Mouse (Mus musculus): ENCODE measurements around the gene Uox. TPM values are rescaled to one million over a fixed set of nuclear protein-coding genes. Genes with fewer than 3 reads are reported as not detected.

Gene Uox
- polyA plus RNA-seq, 1 experiment from 2014 or later = 121 TPM

DNA sequence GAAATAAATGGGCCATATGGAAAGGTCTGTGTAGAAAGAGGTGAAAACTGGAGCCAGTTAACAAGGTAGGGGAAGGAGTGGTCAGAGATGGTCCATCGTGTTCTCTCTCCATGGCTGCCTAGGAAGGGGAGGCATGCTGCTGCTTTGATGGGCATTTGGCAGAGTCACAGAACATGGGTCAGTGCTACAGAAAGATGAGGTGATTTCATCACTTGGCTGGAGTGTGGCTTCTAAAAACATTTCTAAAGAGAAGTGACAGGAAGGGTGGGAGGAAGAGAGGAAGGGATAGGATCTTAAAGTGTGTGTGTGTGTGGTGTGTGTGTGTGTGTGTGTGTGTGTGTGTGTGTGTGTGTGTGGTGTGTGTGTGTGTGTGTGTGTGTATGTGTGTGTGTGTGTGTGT is 1.1 kb downstream of the Uox start:
- 62% methylated on average over 1 of the region's 1 CpGs for WGBS (ENCODE audit: insufficient replicate concordance)
- H3K9ac ChIP-seq (ENCODE audit: low read depth, low read length) = no peak overlapping the region
- no peak for ATAC-seq (ENCODE audit: low read depth)
- H3K9me3 ChIP-seq (replicated peaks; ENCODE audit: control insufficient read depth, low read length) = no peaks in the 10 kb centered on the region
- H3K4me2 ChIP-seq (ENCODE audit: low read depth, low read length) = no peak overlapping the region
- H3K4me3 ChIP-seq (ENCODE audit: low read depth, low read length) = no peak overlapping the region
- H3K27me3 ChIP-seq (ENCODE audit: control insufficient read depth, insufficient read depth, low read depth, low read length) = no peaks in the 10 kb centered on the region
- H3K36me3 ChIP-seq (ENCODE audit: control insufficient read depth, insufficient read depth) = no peaks in the 10 kb centered on the region
- H3K27ac ChIP-seq (ENCODE audit: low read length) = 0 out of 2 replicates have a peak overlapping the region, but pooled peaks have one; percentile 20
- peaks cover 2% of the 10 kb centered on the region for H3K4me1 ChIP-seq (ENCODE audit: control insufficient read depth, low read depth, low read length)

DNA sequence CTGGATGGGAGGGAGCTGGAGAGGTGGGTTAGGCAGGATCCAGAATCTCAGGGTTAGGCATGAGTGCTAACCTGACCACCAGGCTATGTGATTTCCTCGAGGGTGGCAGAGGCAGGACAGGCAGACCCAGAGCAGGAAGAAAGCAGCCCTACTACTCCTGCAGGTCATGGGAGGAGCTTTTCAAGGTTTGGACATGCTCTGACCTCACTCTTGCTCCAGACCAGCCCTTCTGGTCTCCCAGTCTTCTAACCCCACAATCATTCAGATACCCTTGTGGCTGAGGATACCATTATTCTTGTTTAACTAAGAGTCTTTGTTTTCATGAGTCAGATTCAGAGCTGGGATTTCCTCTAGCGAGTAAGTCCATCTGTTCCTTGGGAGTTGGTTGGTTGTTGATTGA is 7.4 kb downstream of the Uox start:
- no peak for ATAC-seq (ENCODE audit: low read depth)
- H3K9ac ChIP-seq (ENCODE audit: low read depth, low read length) = no peak overlapping the region
- H3K4me3 ChIP-seq (ENCODE audit: low read depth, low read length) = no peak overlapping the region
- no peaks in the 10 kb centered on the region for H3K9me3 ChIP-seq (replicated peaks; ENCODE audit: control insufficient read depth, low read length)
- no peak overlapping the region for H3K27ac ChIP-seq (ENCODE audit: low read length)
- H3K36me3 ChIP-seq (ENCODE audit: control insufficient read depth, insufficient read depth) = no peaks in the 10 kb centered on the region
- no peaks in the 10 kb centered on the region for H3K27me3 ChIP-seq (ENCODE audit: control insufficient read depth, insufficient read depth, low read depth, low read length)
- H3K4me1 ChIP-seq (ENCODE audit: control insufficient read depth, low read depth, low read length) = no peaks in the 10 kb centered on the region
- no peak overlapping the region for H3K4me2 ChIP-seq (ENCODE audit: low read depth, low read length)
- WGBS (ENCODE audit: insufficient replicate concordance) = 38% methylated on average over 2 of the region's 2 CpGs

DNA sequence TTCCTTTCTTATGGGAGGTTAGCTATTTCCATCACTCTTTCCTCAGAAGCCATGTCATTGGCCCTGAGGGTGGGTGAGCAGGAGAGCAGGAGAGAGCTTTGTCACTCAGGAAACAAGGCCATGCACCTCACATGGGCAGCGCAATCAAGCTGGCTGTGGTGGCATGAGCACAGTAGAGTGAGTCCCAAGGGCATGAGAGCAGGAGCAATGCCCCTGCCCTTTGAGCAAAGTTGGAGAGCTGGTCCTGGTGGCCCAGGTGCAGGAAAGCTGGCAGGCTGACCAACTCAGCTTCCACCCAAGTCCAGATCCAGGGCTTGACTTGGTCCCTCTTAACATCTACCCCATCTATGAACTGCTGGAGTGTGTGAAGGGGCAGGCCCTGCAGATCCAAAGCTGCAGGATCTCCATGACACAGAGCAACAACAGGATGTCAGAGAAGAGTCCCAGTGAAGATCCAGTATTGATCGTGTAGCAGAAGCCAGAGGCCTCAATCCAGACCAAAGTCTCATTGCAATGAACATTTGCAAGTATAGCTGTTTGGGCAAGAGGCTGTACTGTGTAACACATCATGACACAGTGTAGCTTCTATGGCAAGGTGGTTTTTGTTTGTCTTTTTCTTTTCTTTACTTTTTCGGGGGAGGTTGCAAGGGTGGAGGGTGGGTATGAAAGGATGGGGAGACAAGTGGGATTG is 10.0 kb downstream of the Uox start:
- no peak overlapping the region for H3K27ac ChIP-seq (ENCODE audit: low read length)
- no peak overlapping the region for H3K4me3 ChIP-seq (ENCODE audit: low read depth, low read length)
- H3K36me3 ChIP-seq (ENCODE audit: control insufficient read depth, insufficient read depth) = no peaks in the 10 kb centered on the region
- no peaks in the 10 kb centered on the region for H3K27me3 ChIP-seq (ENCODE audit: control insufficient read depth, insufficient read depth, low read depth, low read length)
- H3K9me3 ChIP-seq (replicated peaks; ENCODE audit: control insufficient read depth, low read length) = no peaks in the 10 kb centered on the region
- no peak overlapping the region for H3K4me2 ChIP-seq (ENCODE audit: low read depth, low read length)
- no peaks in the 10 kb centered on the region for H3K4me1 ChIP-seq (ENCODE audit: control insufficient read depth, low read depth, low read length)
- 55% methylated on average over 3 of the region's 3 CpGs for WGBS (ENCODE audit: insufficient replicate concordance)
- ATAC-seq (ENCODE audit: low read depth) = peak; percentile 61; the same call in 1 of the 2 replicates
- no peak overlapping the region for H3K9ac ChIP-seq (ENCODE audit: low read depth, low read length)

DNA sequence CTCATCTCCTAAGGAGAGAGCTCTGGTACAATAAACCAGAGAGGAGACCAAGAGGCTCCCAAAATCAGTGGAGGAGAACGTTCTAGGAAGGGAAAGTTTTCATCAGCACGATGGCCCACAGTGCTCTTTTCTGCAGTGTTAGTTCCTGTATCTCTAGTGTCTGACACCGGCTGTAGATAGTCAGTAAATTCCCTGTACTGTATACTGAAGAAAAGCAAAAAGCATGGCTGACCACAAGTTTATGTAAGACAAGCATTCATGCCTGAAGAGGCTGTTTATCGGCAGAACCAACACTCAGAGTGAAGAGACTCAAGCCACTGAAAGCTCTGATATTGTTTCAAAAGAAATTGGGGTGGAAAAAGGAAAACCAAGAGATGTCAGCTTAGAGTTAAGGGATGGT is 13.3 kb downstream of the Uox start:
- Histone ChIP-seq H3K9me3 (replicated peaks; ENCODE audit: control insufficient read depth, low read length) (no peaks in the 10 kb centered on the region), H3K27ac (ENCODE audit: low read length) (no peak overlapping the region), H3K4me3 (ENCODE audit: low read depth, low read length) (no peak overlapping the region), H3K36me3 (ENCODE audit: control insufficient read depth, insufficient read depth) (no peaks in the 10 kb centered on the region), H3K27me3 (ENCODE audit: control insufficient read depth, insufficient read depth, low read depth, low read length) (no peaks in the 10 kb centered on the region), H3K9ac (ENCODE audit: low read depth, low read length) (no peak overlapping the region), H3K4me1 (ENCODE audit: control insufficient read depth, low read depth, low read length) (no peaks in the 10 kb centered on the region), H3K4me2 (ENCODE audit: low read depth, low read length) (no peak overlapping the region)
- no peak for ATAC-seq (ENCODE audit: low read depth)
- WGBS (ENCODE audit: insufficient replicate concordance) = 43% methylated on average over 4 of the region's 4 CpGs

DNA sequence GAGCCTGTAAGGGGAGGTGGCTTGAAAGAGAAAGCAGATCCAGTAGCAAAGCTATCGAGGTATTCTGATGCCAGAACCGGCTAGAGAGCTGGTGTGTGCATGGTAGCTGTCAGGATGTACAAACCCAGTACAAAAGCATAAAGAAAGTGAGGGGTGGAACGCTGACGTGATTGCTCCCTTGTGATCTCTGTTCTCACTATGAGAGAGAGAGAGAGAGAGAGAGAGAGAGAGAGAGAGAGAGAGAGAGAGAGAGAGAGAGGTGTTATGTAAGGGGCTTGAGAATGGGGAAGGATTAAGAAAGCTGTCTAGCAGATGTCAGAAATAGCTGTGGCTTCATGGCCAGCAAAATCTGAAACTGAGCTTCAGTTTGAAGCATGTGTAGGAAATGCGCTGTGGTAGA is 13.7 kb downstream of the Uox start:
- 42% methylated on average over 5 of the region's 5 CpGs for WGBS (ENCODE audit: insufficient replicate concordance)
- Histone ChIP-seq H3K4me3 (ENCODE audit: low read depth, low read length) (no peak overlapping the region), H3K27ac (ENCODE audit: low read length) (no peak overlapping the region), H3K36me3 (ENCODE audit: control insufficient read depth, insufficient read depth) (no peaks in the 10 kb centered on the region), H3K4me1 (ENCODE audit: control insufficient read depth, low read depth, low read length) (no peaks in the 10 kb centered on the region), H3K4me2 (ENCODE audit: low read depth, low read length) (no peak overlapping the region), H3K27me3 (ENCODE audit: control insufficient read depth, insufficient read depth, low read depth, low read length) (no peaks in the 10 kb centered on the region), H3K9ac (ENCODE audit: low read depth, low read length) (no peak overlapping the region), H3K9me3 (replicated peaks; ENCODE audit: control insufficient read depth, low read length) (no peaks in the 10 kb centered on the region)
- no peak for ATAC-seq (ENCODE audit: low read depth)

DNA sequence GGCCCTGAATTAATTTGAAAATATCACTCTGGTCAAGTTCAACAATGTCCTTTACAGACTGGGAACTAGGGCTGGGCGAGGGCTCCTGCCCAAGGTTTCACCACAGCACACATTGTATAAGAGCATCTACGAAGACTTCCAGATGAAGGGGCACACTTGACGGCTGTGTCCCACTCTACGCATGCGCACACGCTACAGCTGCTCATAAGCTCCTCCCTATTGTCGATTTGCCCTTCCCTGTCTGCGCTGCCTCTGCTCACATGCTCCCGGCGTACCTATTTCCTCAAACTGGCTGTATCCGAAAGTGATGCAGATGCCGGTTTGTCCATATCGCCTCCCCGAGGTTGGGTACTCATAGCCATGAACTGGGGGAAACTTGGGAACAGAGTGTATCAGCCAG is 16.4 kb downstream of the Uox start:
- no peak overlapping the region for H3K27ac ChIP-seq (ENCODE audit: low read length)
- ATAC-seq (ENCODE audit: low read depth) = no peak
- no peaks in the 10 kb centered on the region for H3K4me1 ChIP-seq (ENCODE audit: control insufficient read depth, low read depth, low read length)
- WGBS (ENCODE audit: insufficient replicate concordance) = 79% methylated on average over 14 of the region's 14 CpGs
- no peak overlapping the region for H3K4me3 ChIP-seq (ENCODE audit: low read depth, low read length)
- no peaks in the 10 kb centered on the region for H3K9me3 ChIP-seq (replicated peaks; ENCODE audit: control insufficient read depth, low read length)
- no peak overlapping the region for H3K4me2 ChIP-seq (ENCODE audit: low read depth, low read length)
- no peaks in the 10 kb centered on the region for H3K36me3 ChIP-seq (ENCODE audit: control insufficient read depth, insufficient read depth)
- no peak overlapping the region for H3K9ac ChIP-seq (ENCODE audit: low read depth, low read length)
- no peaks in the 10 kb centered on the region for H3K27me3 ChIP-seq (ENCODE audit: control insufficient read depth, insufficient read depth, low read depth, low read length)

DNA sequence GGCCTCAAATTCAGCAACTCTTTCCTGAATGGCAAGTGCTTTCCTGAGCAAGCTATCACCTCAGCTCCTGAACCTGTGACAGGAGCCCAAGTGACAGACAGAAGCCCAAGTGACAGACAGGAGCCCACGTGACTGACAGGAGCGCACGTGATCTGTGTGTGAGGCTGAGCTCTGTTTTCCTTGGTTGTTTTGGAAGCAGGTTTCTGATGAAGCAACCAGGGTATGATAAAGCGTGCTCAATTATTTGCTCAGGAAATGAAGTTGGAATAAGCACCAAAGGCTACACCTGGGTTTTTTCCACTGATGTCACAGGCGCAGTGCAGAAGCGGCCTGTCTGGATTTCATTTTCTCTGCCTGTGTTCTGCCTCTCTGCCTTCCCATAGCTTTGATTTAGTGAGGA is 19.3 kb downstream of the Uox start:
- Histone ChIP-seq H3K27ac (ENCODE audit: low read length) (peak overlapping the region; percentile 65), H3K9ac (ENCODE audit: low read depth, low read length) (no peak overlapping the region), H3K4me3 (ENCODE audit: low read depth, low read length) (no peak overlapping the region), H3K36me3 (ENCODE audit: control insufficient read depth, insufficient read depth) (no peaks in the 10 kb centered on the region), H3K4me1 (ENCODE audit: control insufficient read depth, low read depth, low read length) (no peaks in the 10 kb centered on the region), H3K9me3 (replicated peaks; ENCODE audit: control insufficient read depth, low read length) (no peaks in the 10 kb centered on the region), H3K4me2 (ENCODE audit: low read depth, low read length) (no peak overlapping the region), H3K27me3 (ENCODE audit: control insufficient read depth, insufficient read depth, low read depth, low read length) (no peaks in the 10 kb centered on the region)
- peak; percentile 47 for ATAC-seq (ENCODE audit: low read depth)
- 67% methylated on average over 6 of the region's 6 CpGs for WGBS (ENCODE audit: insufficient replicate concordance)

DNA sequence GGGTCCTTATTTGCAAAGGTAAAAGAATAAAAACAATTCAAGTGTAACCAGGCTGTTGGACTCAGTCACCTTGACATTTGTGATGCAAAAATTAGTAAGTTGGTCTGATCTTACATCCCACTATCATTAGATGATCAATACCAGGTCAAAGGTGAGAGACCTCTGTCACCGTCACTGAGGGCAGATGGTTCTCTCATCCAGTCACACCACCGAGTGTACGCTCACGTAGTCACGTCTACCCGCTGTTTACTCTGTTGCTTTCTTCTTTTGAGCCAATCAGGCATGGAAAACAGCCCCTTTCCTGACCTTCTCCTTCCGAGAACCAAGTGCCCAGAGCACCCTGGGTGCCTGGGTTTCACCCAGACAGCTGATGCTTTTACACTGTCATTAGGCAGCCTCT is 20.9 kb downstream of the Uox start:
- WGBS (ENCODE audit: insufficient replicate concordance) = 54% methylated on average over 7 of the region's 7 CpGs
- Histone ChIP-seq H3K36me3 (ENCODE audit: control insufficient read depth, insufficient read depth) (no peaks in the 10 kb centered on the region), H3K4me3 (ENCODE audit: low read depth, low read length) (no peak overlapping the region), H3K4me2 (ENCODE audit: low read depth, low read length) (no peak overlapping the region), H3K4me1 (ENCODE audit: control insufficient read depth, low read depth, low read length) (no peaks in the 10 kb centered on the region), H3K27ac (ENCODE audit: low read length) (peak overlapping the region; percentile 65), H3K9ac (ENCODE audit: low read depth, low read length) (no peak overlapping the region), H3K27me3 (ENCODE audit: control insufficient read depth, insufficient read depth, low read depth, low read length) (no peaks in the 10 kb centered on the region), H3K9me3 (replicated peaks; ENCODE audit: control insufficient read depth, low read length) (no peaks in the 10 kb centered on the region)
- ATAC-seq (ENCODE audit: low read depth) = peak; percentile 86

DNA sequence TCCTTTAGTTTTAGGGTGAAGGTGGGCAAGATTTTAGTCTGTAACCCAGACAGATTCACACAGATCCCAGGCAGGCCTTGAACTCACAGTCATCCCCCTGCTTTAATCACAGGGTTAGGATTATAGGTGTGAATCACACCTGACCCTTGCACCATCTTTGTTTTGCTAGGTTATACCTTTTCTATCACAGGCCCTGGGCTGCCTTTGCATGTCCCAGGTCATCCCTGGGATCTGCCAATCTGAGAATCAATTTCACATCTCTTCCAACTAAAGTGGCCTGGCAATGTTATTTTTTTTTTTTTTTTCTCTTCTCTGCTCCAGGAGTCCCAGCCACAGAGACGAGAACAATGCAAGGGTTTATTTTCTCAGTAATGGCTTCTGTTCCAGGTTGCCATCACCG is 21.4 kb downstream of the Uox start:
- H3K27me3 ChIP-seq (ENCODE audit: control insufficient read depth, insufficient read depth, low read depth, low read length) = no peaks in the 10 kb centered on the region
- WGBS (ENCODE audit: insufficient replicate concordance) = 58% methylated on average over 2 of the region's 2 CpGs
- no peaks in the 10 kb centered on the region for H3K9me3 ChIP-seq (replicated peaks; ENCODE audit: control insufficient read depth, low read length)
- ATAC-seq (ENCODE audit: low read depth) = peak; percentile 3; the same call in 1 of the 2 replicates
- no peaks in the 10 kb centered on the region for H3K4me1 ChIP-seq (ENCODE audit: control insufficient read depth, low read depth, low read length)
- peak overlapping the region; percentile 65 for H3K27ac ChIP-seq (ENCODE audit: low read length)
- H3K9ac ChIP-seq (ENCODE audit: low read depth, low read length) = no peak overlapping the region
- no peak overlapping the region for H3K4me2 ChIP-seq (ENCODE audit: low read depth, low read length)
- no peaks in the 10 kb centered on the region for H3K36me3 ChIP-seq (ENCODE audit: control insufficient read depth, insufficient read depth)
- H3K4me3 ChIP-seq (ENCODE audit: low read depth, low read length) = no peak overlapping the region

Measured in liver, embryonic 16.5 days (tissue).